Mouse (Mus musculus): ENCODE measurements at regions not wholly inside any gene's neighbourhood (a gene's known extent, or its start where the extent isn't known, plus 50 kb on each side); places are given as distances from the start of the nearest gene placed in this dataset.

- ATAC-seq (ENCODE audit: low FRiP score, low TSS enrichment) (no peak), DNase-seq (ENCODE audit: low spot score) (no peak)
- whole genome bisulfite sequencing: 96% methylated on average over 1 of the region's 1 CpGs
- TF ChIP-seq EP300 (optimal IDR thresholded peaks at IDR 0.05) (no peak), CTCF (IDR thresholded peaks at IDR 0.05; ENCODE audit: low read depth) (no peak)
- Histone ChIP-seq H3K36me3 (ENCODE audit: control insufficient read depth, insufficient read depth, low read length) (no peaks in the 10 kb centered on the region), H3K9me3 (ENCODE audit: control insufficient read depth, low read length) (no peaks in the 10 kb centered on the region), H3K9ac (ENCODE audit: low read length) (no peak overlapping the region), H3K4me3 (ENCODE audit: low read depth, low read length) (no peak overlapping the region), H3K4me2 (replicated peaks; ENCODE audit: low read depth) (no peak overlapping the region), H3K4me1 (replicated peaks; ENCODE audit: control insufficient read depth, insufficient read depth) (no peaks in the 10 kb centered on the region), H3K27ac (replicated peaks) (no peak overlapping the region), H3K27me3 (ENCODE audit: control insufficient read depth, insufficient read depth, low read length) (no peaks in the 10 kb centered on the region)
Measured at GRCm38 (mm10) chr8:118023451-118023850, 221.7 kb upstream of the Mphosph6 start.

GRCm38 (mm10) chr8:118021978-118022377 is 220.2 kb upstream of the Mphosph6 start:
- TF ChIP-seq CTCF (IDR thresholded peaks at IDR 0.05; ENCODE audit: low read depth) (no peak), EP300 (optimal IDR thresholded peaks at IDR 0.05) (no peak)
- Histone ChIP-seq H3K4me1 (replicated peaks; ENCODE audit: control insufficient read depth, insufficient read depth) (no peaks in the 10 kb centered on the region), H3K4me3 (ENCODE audit: low read depth, low read length) (no peak overlapping the region), H3K27ac (replicated peaks) (no peak overlapping the region), H3K4me2 (replicated peaks; ENCODE audit: low read depth) (no peak overlapping the region), H3K9me3 (ENCODE audit: control insufficient read depth, low read length) (no peaks in the 10 kb centered on the region), H3K9ac (ENCODE audit: low read length) (no peak overlapping the region), H3K27me3 (ENCODE audit: control insufficient read depth, insufficient read depth, low read length) (no peaks in the 10 kb centered on the region), H3K36me3 (ENCODE audit: control insufficient read depth, insufficient read depth, low read length) (no peaks in the 10 kb centered on the region)
- DNase-seq (ENCODE audit: low spot score) (no peak), ATAC-seq (ENCODE audit: low FRiP score, low TSS enrichment) (no peak)
- 30% methylated on average over 3 of the region's 3 CpGs for WGBS

GRCm38 (mm10) chr8:118017261-118017660 is 215.5 kb upstream of the Mphosph6 start:
- peak; percentile 18 for DNase-seq (ENCODE audit: low spot score)
- 29% methylated on average over 6 of the region's 6 CpGs for WGBS
- Histone ChIP-seq H3K4me2 (replicated peaks; ENCODE audit: low read depth) (no peak overlapping the region), H3K4me3 (ENCODE audit: low read depth, low read length) (no peak overlapping the region), H3K9me3 (ENCODE audit: control insufficient read depth, low read length) (no peaks in the 10 kb centered on the region), H3K4me1 (replicated peaks; ENCODE audit: control insufficient read depth, insufficient read depth) (no peaks in the 10 kb centered on the region), H3K36me3 (ENCODE audit: control insufficient read depth, insufficient read depth, low read length) (no peaks in the 10 kb centered on the region), H3K27me3 (ENCODE audit: control insufficient read depth, insufficient read depth, low read length) (no peaks in the 10 kb centered on the region), H3K27ac (replicated peaks) (no peak overlapping the region), H3K9ac (ENCODE audit: low read length) (no peak overlapping the region)
- no peak for TF ChIP-seq CTCF (IDR thresholded peaks at IDR 0.05; ENCODE audit: low read depth)
- no peak for TF ChIP-seq EP300 (optimal IDR thresholded peaks at IDR 0.05)
- ATAC-seq (ENCODE audit: low FRiP score, low TSS enrichment): no peak

GRCm38 (mm10) chr8:118005186-118005585 is 203.4 kb upstream of the Mphosph6 start:
- Histone ChIP-seq H3K9ac (ENCODE audit: low read length) (no peak overlapping the region), H3K4me3 (ENCODE audit: low read depth, low read length) (no peak overlapping the region), H3K9me3 (ENCODE audit: control insufficient read depth, low read length) (no peaks in the 10 kb centered on the region), H3K4me2 (replicated peaks; ENCODE audit: low read depth) (no peak overlapping the region), H3K36me3 (ENCODE audit: control insufficient read depth, insufficient read depth, low read length) (no peaks in the 10 kb centered on the region), H3K4me1 (replicated peaks; ENCODE audit: control insufficient read depth, insufficient read depth) (no peaks in the 10 kb centered on the region), H3K27me3 (ENCODE audit: control insufficient read depth, insufficient read depth, low read length) (no peaks in the 10 kb centered on the region), H3K27ac (replicated peaks) (no peak overlapping the region)
- TF ChIP-seq EP300 (optimal IDR thresholded peaks at IDR 0.05) (no peak), CTCF (IDR thresholded peaks at IDR 0.05; ENCODE audit: low read depth) (no peak)
- ATAC-seq (ENCODE audit: low FRiP score, low TSS enrichment) (no peak), DNase-seq (ENCODE audit: low spot score) (no peak)
- 54% methylated on average over 2 of the region's 2 CpGs for whole genome bisulfite sequencing

- TF ChIP-seq EP300 (optimal IDR thresholded peaks at IDR 0.05) (no peak), CTCF (IDR thresholded peaks at IDR 0.05; ENCODE audit: low read depth) (no peak)
- ATAC-seq (ENCODE audit: low FRiP score, low TSS enrichment): no peak
Measured at GRCm38 (mm10) chr8:118004391-118004851, 202.7 kb upstream of the Mphosph6 start.

GRCm38 (mm10) chr8:118001138-118001537 is 199.4 kb upstream of the Mphosph6 start:
- no peak for TF ChIP-seq EP300 (optimal IDR thresholded peaks at IDR 0.05)
- no peak for TF ChIP-seq CTCF (IDR thresholded peaks at IDR 0.05; ENCODE audit: low read depth)
- H3K36me3 ChIP-seq (ENCODE audit: control insufficient read depth, insufficient read depth, low read length): no peaks in the 10 kb centered on the region

More at GRCm38 (mm10) chr8:118004391-118004851, 202.7 kb upstream of the Mphosph6 start:
- no peak for DNase-seq (ENCODE audit: low spot score)
- H3K9me3 ChIP-seq (ENCODE audit: control insufficient read depth, low read length): no peaks in the 10 kb centered on the region
- H3K4me2 ChIP-seq (replicated peaks; ENCODE audit: low read depth): no peak overlapping the region
- H3K4me1 ChIP-seq (replicated peaks; ENCODE audit: control insufficient read depth, insufficient read depth): no peaks in the 10 kb centered on the region
- H3K36me3 ChIP-seq (ENCODE audit: control insufficient read depth, insufficient read depth, low read length): no peaks in the 10 kb centered on the region
- H3K27me3 ChIP-seq (ENCODE audit: control insufficient read depth, insufficient read depth, low read length): no peaks in the 10 kb centered on the region
- WGBS: 40% methylated on average over 7 of the region's 7 CpGs
- no peak overlapping the region for H3K4me3 ChIP-seq (ENCODE audit: low read depth, low read length)
- H3K9ac ChIP-seq (ENCODE audit: low read length): no peak overlapping the region
- no peak overlapping the region for H3K27ac ChIP-seq (replicated peaks)

More at GRCm38 (mm10) chr8:118001138-118001537, 199.4 kb upstream of the Mphosph6 start:
- Histone ChIP-seq H3K27ac (replicated peaks) (no peak overlapping the region), H3K9me3 (ENCODE audit: control insufficient read depth, low read length) (no peaks in the 10 kb centered on the region), H3K9ac (ENCODE audit: low read length) (no peak overlapping the region), H3K4me3 (ENCODE audit: low read depth, low read length) (no peak overlapping the region), H3K4me2 (replicated peaks; ENCODE audit: low read depth) (no peak overlapping the region), H3K4me1 (replicated peaks; ENCODE audit: control insufficient read depth, insufficient read depth) (no peaks in the 10 kb centered on the region), H3K27me3 (ENCODE audit: control insufficient read depth, insufficient read depth, low read length) (no peaks in the 10 kb centered on the region)
- WGBS: 86% methylated on average over 10 of the region's 10 CpGs
- DNase-seq (ENCODE audit: low spot score) (no peak), ATAC-seq (ENCODE audit: low FRiP score, low TSS enrichment) (no peak)
